Mouse (Mus musculus) gastrocnemius, postnatal 36 days (tissue): ENCODE data around the gene Vdr. TPM values are rescaled to one million over a fixed set of nuclear protein-coding genes. Genes with fewer than 3 reads are reported as not detected.
A peak's percentile ranks its signal among the peaks of the same experiment; 100 is the strongest.

Experiments used
- DNase-seq, 2 experiments: peaks; one replicate each; pipeline ENCODE4 v3.0.0; 2022
- intact Hi-C: fragments of 180-260 bp; cut with DNase I; formaldehyde crosslinking; loops from one replicate; pipeline ENCODE4 v1.15.1; 2025
- long read RNA-seq, 2 experiments: library from polyadenylated mRNA; stranded (forward); transcript quantifications; one replicate each; pipeline ENCODE4 v2.0.0; 2021
- total RNA-seq, 2 experiments: library from RNA; stranded (reverse); gene quantifications; 2 replicates each; pipeline ENCODE4 v1.2.3; 2021

Gene Vdr
- total RNA-seq: under 1 TPM; 0.13 to 0.15 TPM
- long read RNA-seq, experiment 1: 0 reads
- long read RNA-seq, experiment 2, partial matches to known transcripts: 0 of 1 reads
- long read RNA-seq, experiment 2, other reads (novel, unspliced or antisense): 1 of 1 reads

DNA sequence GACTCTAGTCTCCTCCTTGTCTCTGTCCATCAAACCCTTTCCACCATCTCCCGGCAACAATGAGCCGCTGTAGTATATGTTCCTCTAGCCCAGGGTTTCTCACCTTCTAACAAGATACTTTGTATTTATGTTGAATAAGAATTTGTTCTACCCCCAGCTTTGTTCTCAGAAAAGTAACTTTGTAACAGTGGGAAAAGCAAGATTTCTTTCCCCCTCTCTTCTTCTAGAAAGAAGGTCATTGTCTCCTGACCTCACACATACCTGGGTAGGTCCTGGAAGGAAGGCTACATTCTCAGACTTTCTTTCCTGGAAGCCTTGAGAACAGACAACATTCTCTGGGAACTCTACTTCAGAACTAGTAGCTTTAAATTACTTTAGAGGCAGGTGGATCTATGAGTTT lies at the start of gene Vdr:
Gene Vdr, minus strand, starts transcription at position 101 of the 400 bp plus-strand sequence.
- DNase-seq: no peak
- intact Hi-C loops: no loop called here

DNA sequence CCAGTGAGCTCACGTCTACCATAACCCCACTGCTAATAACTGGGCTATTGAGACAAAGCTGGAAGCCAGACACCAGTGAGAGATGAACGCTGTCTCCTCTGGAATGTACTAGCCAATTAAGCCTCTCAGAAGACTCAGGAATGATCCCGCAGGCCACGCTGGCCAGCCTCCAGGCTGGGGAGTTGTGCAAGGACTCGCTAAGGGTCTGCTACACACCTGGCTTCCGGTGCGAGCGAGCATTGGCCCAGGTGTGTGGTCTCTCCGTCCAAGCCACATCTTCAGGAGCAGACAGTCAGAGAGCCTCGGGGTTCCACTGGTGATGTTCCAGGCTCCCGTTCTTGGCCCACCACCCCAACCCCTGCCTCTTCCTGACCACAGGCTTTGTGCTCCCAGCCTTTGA lies 46.0 kb upstream of the Vdr start:
- DNase-seq: no peak
- intact Hi-C loops: loop anchor here (5.0 kb wide), 1 partner anchor 216 kb away; no protein-coding TSS in a partner anchor

DNA sequence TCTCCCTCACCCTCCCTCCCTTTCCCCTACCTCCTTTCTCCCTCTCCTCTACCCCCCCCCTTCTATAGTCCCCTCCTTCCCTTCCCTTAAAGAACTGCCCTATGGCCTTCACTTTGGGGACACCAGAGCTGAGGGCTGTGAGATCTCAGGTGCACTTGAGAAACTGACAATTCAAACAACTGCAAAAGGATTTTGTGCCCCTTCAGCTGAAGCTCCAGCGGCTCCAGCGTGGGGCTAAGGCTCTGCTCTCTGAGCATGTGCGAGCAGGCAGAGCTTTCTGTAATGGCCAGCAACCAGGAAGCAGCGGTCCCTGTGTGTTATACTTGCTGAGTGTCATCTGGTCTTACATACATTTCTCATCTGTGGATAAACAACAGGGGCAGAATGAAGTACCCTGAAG lies 45.3 kb upstream of the Vdr start:
- intact Hi-C loops: loop anchor here (5.0 kb wide), 1 partner anchor 217 kb away; no protein-coding TSS in a partner anchor
- DNase-seq: no peak

- intact Hi-C loops: loop anchor here (5.0 kb wide), 1 partner anchor 217 kb away; no protein-coding TSS in a partner anchor
- no peak for DNase-seq
These were observed 44.9 kb upstream of the Vdr start for GRCm38 (mm10) chr15:97955286-97955685.

GRCm38 (mm10) chr15:97954671-97955070 lies 44.2 kb upstream of the Vdr start:
- intact Hi-C loops: loop anchor here (5.0 kb wide), 4 partner anchors 82 to 237 kb away; no protein-coding TSS in a partner anchor
- no peak for DNase-seq

DNA sequence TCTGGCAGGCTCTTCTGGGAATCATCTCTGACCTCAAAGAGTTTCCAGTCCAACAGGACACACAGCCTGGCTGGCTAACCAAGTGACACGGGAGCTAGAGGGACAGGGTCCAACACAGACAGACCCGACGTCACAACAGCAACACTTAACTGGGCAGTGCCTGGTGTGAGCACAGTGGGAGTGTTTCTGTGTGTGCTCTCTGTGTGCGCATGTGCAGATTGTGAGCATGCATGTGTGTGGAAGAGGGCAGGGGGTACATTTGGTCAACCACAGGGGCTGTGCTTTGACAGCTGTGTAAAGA lies 42.4 kb upstream of the Vdr start:
- DNase-seq: no peak
- intact Hi-C loops: loop anchor here (5.0 kb wide), 3 partner anchors 81 to 236 kb away; no protein-coding TSS in a partner anchor

- peak in 1 of 2 experiments; percentile 41 for DNase-seq
- intact Hi-C loops: loop anchor here (5.0 kb wide), 3 partner anchors 80 to 235 kb away; no protein-coding TSS in a partner anchor
These were observed 41.9 kb upstream of the Vdr start for GRCm38 (mm10) chr15:97952137-97952888.

DNA sequence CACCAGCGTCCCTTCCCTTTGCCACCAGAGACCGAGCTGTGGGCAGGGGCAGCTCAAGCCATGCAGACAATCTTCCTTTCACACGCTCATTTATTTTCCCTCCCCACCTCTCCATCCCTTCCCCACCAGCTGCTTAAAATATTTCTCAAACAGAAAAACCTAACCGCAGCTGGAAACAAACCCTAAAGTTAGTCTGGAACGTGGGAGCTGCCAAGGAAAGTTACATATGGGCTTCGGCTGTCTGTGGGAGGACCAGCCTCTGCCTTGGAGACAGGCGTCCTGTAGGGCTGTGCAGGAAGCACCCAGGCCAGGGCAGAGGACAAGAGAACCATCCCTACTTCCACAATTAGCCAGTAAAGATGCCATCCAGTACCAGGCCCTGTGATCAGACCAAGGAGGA lies 39.8 kb upstream of the Vdr start:
- intact Hi-C loops: loop anchor here (5.0 kb wide), 3 partner anchors 78 to 233 kb away; no protein-coding TSS in a partner anchor
- no peak for DNase-seq

DNA sequence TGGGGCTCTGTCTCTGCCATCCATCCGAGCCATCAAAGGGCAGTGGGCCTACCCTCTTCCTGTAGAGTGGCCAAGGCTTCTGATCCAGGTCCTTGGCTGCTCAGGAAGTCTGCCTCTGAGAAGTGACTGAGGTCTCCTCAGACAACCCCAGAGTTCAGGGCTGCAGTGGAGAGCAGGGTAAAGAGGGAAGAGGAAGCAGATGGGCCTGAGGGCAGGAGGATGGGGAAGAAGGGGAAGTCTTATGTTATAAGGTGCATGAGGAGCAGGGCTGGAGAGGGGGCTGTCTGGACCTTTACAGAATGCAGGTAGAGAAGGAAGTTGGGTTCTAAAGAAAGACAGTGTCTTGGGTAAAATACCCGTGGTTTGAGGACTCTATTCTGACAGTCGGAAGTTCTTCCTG lies 39.3 kb upstream of the Vdr start:
- intact Hi-C loops: loop anchor here (5.0 kb wide), 3 partner anchors 77 to 232 kb away; no protein-coding TSS in a partner anchor

GRCm38 (mm10) chr15:97948720-97949119 lies 38.3 kb upstream of the Vdr start:
- DNase-seq: no peak
- intact Hi-C loops: no loop called here

More for the DNA sequence above, 39.3 kb upstream of the Vdr start:
- no peak for DNase-seq

DNA sequence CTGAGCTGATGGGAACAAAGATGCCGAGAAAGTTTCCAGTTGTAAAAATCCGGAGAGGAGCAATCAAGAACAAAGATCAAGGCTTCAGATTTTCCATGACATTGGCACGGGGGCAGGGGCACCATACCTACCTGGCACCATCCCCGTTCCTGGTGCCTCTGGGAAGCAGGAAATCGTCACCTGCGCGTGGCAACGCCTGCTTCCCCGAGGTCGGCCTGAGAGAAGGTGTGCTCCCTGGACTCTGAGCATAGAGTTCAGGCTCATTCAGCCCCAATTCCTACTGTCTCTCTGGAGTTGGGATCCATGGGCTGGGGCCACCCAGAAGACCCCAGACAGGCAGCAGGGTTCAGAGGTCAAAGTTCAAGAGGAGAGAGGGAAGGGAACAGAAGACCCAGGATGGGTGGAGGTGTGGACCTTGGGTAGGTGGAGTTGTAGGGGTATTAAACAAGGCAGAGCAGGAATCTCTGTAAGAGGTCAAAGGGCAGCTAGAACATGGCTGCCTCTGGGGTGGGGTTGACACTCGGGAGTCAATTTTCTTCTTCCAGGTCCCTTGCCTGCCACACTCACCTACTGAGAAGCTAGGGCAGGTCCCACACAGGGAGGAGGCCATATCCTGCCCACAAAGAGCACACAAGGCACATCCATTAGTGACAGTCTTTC lies 35.4 kb upstream of the Vdr start:
- no peak for DNase-seq
- intact Hi-C loops: no loop called here

- DNase-seq: no peak
- intact Hi-C loops: no loop called here
These were observed 34.6 kb upstream of the Vdr start for GRCm38 (mm10) chr15:97944919-97945574.

DNA sequence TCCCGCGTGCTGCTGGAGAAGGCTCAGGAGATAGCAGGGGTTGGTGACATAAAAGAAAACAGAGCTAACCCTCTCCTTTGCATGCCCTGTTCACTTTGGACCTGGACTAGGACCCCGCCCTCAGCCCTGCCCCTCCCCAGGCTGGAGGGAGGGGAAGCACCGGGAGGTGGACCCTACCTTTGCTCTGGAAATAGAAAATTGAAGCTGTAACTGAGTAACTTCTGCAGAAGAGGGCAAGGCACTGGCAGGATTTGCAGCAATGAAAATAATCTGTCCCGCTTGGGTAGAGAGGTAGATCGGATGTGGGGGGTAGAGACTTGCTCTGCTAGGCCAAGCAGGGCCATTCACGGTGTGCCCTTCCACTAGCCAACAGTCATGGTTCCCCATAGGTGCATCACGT lies 32.9 kb upstream of the Vdr start:
- no peak for DNase-seq
- intact Hi-C loops: no loop called here

- no peak for DNase-seq
- intact Hi-C loops: no loop called here
These were observed 32.1 kb upstream of the Vdr start for GRCm38 (mm10) chr15:97942538-97942937.

DNA sequence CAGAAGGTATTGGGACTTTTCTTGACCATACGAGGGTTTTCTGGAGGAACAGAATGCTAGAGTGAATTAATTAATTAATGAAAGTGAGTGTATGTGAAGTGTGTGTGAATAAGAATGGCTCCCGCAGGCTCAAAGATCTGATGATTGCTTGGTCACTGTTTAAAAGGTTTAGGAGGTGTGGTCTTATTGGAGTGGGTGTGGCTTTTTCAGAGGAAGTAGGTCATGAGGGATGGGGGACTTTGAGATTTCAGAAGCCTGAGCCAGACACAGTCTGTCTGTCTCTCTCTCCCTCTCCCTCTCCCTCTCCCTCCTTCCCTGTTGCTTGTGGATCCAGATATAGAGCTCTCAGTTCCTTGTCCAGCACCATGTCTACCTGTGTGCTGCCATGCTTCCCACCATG lies 30.9 kb upstream of the Vdr start:
- intact Hi-C loops: no loop called here
- DNase-seq: no peak

DNA sequence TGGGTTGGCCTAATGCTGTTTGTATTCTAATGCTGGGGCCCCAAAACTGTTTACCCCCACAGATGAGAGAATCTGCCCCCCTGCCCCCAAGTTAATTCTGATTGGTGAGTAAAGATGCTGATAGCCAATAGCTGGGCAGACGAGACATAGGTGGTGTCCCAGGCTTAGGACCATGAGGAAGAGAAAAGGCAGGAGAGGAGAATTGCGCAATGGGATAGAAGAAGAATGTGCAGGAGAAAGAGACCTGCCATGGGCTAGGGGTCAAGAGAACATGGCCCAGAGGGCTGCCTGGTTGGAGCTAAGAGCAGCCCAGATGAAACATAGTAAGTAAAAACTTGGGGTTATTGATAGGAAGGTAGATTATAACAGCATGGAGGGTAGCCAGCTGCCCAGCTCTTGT lies 29.7 kb upstream of the Vdr start:
- intact Hi-C loops: no loop called here
- no peak for DNase-seq

- intact Hi-C loops: no loop called here
- DNase-seq: no peak
These were observed 28.1 kb upstream of the Vdr start for GRCm38 (mm10) chr15:97938580-97938979.

- intact Hi-C loops: no loop called here
- no peak for DNase-seq
These were observed 22.0 kb upstream of the Vdr start for GRCm38 (mm10) chr15:97932441-97932840.

- no peak for DNase-seq
- intact Hi-C loops: no loop called here
These were observed 18.9 kb upstream of the Vdr start for GRCm38 (mm10) chr15:97929259-97929824.

DNA sequence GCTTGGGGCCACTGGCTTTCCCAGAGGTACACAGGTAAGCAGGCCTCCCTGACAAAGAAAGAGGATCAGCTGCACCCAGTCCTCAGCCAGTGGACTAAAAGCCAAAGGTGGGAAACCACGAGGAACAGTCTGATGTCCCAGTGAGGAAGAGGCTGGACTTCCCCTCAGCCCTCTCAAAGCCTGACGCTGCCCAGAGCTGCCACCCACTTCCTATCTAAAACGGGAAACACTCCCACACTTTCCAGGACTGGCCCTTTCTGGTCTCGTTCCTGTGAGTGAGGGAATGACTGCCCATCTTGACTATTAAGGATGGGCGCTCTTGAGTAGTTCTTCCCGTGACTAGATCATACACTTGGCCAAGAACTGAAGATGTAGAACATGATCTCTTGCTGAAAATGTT lies 17.4 kb upstream of the Vdr start:
- intact Hi-C loops: no loop called here
- no peak for DNase-seq

- no peak for DNase-seq
- intact Hi-C loops: no loop called here
These were observed 16.6 kb upstream of the Vdr start for GRCm38 (mm10) chr15:97927018-97927417.
